Mouse (Mus musculus) kidney, embryonic 16.5 days (tissue): ENCODE results near the gene Tmem14a. TPM values are rescaled to one million over a fixed set of nuclear protein-coding genes. Genes with fewer than 3 reads are reported as not detected.
A peak's percentile ranks its signal among the peaks of the same experiment; 100 is the strongest.
"Not testable (repeated sequence)": the region's sequence is repeated elsewhere in the genome, so short reads cannot be mapped to it uniquely, and the experiment has no call there.

Source experiments
- ATAC-seq: fragments of 200-750 bp; cut with Nextera tagmentation; 2 replicates; pipeline ENCODE4 v1.8.0; 2017; ENCODE audit warnings: moderate TSS enrichment; ENCODE audit not compliant: low FRiP score, low TSS enrichment
- H3K27ac ChIP-seq: fragments of 300-500 bp; sonication (generic); 2 replicates; pipeline ENCODE4 v1.5.1; 2014; ENCODE audit warnings: low read length
- H3K27me3 ChIP-seq: fragments of 300-500 bp; sonication (generic); 2 replicates; pipeline ENCODE4 v1.6.1; 2014; ENCODE audit warnings: low read length, control low read depth, mixed read lengths; ENCODE audit not compliant: insufficient read depth
- H3K36me3 ChIP-seq: fragments of 300-500 bp; sonication (generic); 2 replicates; pipeline ENCODE4 v1.6.1; 2014; ENCODE audit warnings: low read length, control low read depth, mixed read lengths; ENCODE audit not compliant: insufficient read depth
- H3K4me1 ChIP-seq: fragments of 300-500 bp; sonication (generic); 2 replicates; pipeline ENCODE4 v1.6.1; 2014; ENCODE audit warnings: low read length, control low read depth, mixed read lengths; ENCODE audit not compliant: insufficient read depth
- H3K4me2 ChIP-seq: fragments of 300-500 bp; sonication (generic); replicated peaks from 2 replicates; pipeline ENCODE4 v1.6.1; 2014; ENCODE audit warnings: low read depth, low read length
- H3K4me3 ChIP-seq: fragments of 300-500 bp; sonication (generic); 2 replicates; pipeline ENCODE4 v1.5.1; 2014; ENCODE audit warnings: mild to moderate bottlenecking, low read length
- H3K9ac ChIP-seq: fragments of 300-500 bp; sonication (generic); replicated peaks from 2 replicates; pipeline ENCODE4 v1.6.1; 2014; ENCODE audit warnings: low read length
- H3K9me3 ChIP-seq: fragments of 300-500 bp; sonication (generic); 2 replicates; pipeline ENCODE4 v1.6.1; 2016; ENCODE audit warnings: low read length, control low read depth
- WGBS: fragments of 180-500 bp; shearing (Covaris S2); extraction: QIAGEN DNeasy Blood & Tissue Kit; methylation state at CpG from one replicate; pipeline ENCODE4 v1.1.7; 2014; 5-methylcytosine and 5-hydroxymethylcytosine counted together
- polyA plus RNA-seq: library from polyadenylated mRNA; unstranded; fragments of >200 nt; fragmentation: Nextera tagmentation; extraction: Ambion mirVana; gene quantifications from 2 replicates; pipeline ENCODE4 v1.2.1, GENCODE M21; 2015

Tmem14a gene
- polyA plus RNA-seq, 1 experiment from 2014 or later, result 11.8 TPM

GRCm38 (mm10) chr1:21266766-21267165 lies 48.4 kb downstream of the Tmem14a start:
- 89% methylated on average over 1 of the region's 1 CpGs for WGBS
- no peak for ATAC-seq
- H3K27me3 ChIP-seq, result no peaks in the 10 kb centered on the region

GRCm38 (mm10) chr1:21267466-21267865 lies 49.1 kb downstream of the Tmem14a start:
- not testable (repeated sequence) for H3K9me3 ChIP-seq, H3K36me3 ChIP-seq, H3K4me2 ChIP-seq, H3K4me3 ChIP-seq, H3K4me1 ChIP-seq, ATAC-seq, H3K9ac ChIP-seq, H3K27ac ChIP-seq, H3K27me3 ChIP-seq
- WGBS, result 82% methylated on average over 5 of the region's 7 CpGs

More at GRCm38 (mm10) chr1:21266766-21267165, 48.4 kb downstream of the Tmem14a start:
- Histone ChIP-seq H3K9me3 (no peaks in the 10 kb centered on the region), H3K27ac (no peak overlapping the region), H3K4me3 (no peak overlapping the region), H3K36me3 (no peaks in the 10 kb centered on the region), H3K9ac (no peak overlapping the region), H3K4me1 (no peaks in the 10 kb centered on the region), H3K4me2 (no peak overlapping the region)

DNA sequence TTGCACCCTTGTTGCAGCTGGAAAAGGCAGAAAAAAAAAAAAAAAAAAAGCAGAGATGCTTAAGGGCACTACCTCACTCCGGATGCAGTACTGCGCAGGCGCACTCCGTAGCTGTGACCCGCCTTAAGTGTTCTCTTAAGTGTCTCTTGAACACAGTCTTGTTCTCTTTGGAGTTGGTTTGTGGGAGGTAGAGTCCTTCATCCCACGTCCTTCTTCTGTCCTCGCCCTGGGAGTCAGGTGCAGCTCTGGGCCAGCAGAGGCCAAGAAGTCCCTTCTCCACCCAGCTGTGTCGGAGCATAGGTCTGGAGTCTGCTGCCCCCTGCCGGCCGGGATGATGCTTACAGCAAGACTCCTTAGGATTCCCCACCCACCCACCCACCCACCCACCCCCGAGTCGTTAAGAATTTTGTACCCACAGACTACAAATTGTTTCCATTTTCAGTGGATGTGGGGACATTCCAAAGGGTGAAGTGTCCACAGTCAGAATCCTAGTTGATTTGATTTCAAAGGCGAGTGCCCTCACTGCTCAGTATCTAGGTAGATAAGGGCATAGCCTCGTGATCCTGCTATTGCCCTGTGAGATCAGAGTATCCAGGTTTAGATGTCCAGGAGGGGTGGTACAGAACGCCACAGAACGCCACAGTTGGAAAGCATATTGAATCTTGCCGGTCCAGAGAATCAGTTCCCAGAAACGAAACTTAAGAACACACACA lies 53.1 kb downstream of the Tmem14a start:
- no peaks in the 10 kb centered on the region for H3K27me3 ChIP-seq
- 24% methylated on average over 18 of the region's 18 CpGs for WGBS
- H3K36me3 ChIP-seq, result no peaks in the 10 kb centered on the region
- peak overlapping the region; percentile 38 for H3K9ac ChIP-seq
- no peaks in the 10 kb centered on the region for H3K4me1 ChIP-seq
- no peak overlapping the region for H3K27ac ChIP-seq
- no peaks in the 10 kb centered on the region for H3K9me3 ChIP-seq
- peak; percentile 92 for ATAC-seq
- peak overlapping the region; percentile 56 for H3K4me2 ChIP-seq
- H3K4me3 ChIP-seq, result peak overlapping the region; percentile 31

DNA sequence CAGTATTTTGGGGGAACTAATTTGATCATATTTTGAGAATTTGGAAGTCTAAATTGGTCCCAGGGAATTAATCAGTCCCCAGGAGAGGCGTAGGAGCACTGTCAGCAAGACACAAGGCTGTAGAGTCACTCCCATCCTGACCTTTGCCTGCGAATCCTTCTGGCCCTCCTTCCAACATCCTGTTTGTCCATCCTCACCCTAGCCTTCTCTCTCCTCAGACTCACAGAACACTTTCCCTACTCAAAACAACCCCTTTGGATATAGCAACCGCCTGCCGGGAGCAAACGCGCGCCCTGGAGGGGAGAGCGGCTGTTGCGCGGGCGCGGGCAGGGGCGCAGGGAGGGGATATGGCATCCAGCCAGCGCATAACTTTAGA lies 53.7 kb downstream of the Tmem14a start:
- peak; percentile 55; the same call in 1 of the 2 replicates for ATAC-seq
- Histone ChIP-seq H3K4me3 (peak overlapping the region; percentile 31), H3K9me3 (no peaks in the 10 kb centered on the region), H3K27me3 (no peaks in the 10 kb centered on the region), H3K36me3 (no peaks in the 10 kb centered on the region), H3K4me1 (no peaks in the 10 kb centered on the region), H3K4me2 (peak overlapping the region; percentile 56), H3K27ac (no peak overlapping the region), H3K9ac (peak overlapping the region; percentile 38)
- WGBS, result 21% methylated on average over 14 of the region's 14 CpGs

- Histone ChIP-seq H3K27me3 (no peaks in the 10 kb centered on the region), H3K4me2 (no peak overlapping the region), H3K9ac (no peak overlapping the region), H3K9me3 (no peaks in the 10 kb centered on the region), H3K4me3 (no peak overlapping the region), H3K27ac (no peak overlapping the region), H3K4me1 (no peaks in the 10 kb centered on the region), H3K36me3 (no peaks in the 10 kb centered on the region)
- WGBS, result 85% methylated on average over 6 of the region's 6 CpGs
- ATAC-seq, result no peak
Measured at GRCm38 (mm10) chr1:21273091-21273490, 54.7 kb downstream of the Tmem14a start.

DNA sequence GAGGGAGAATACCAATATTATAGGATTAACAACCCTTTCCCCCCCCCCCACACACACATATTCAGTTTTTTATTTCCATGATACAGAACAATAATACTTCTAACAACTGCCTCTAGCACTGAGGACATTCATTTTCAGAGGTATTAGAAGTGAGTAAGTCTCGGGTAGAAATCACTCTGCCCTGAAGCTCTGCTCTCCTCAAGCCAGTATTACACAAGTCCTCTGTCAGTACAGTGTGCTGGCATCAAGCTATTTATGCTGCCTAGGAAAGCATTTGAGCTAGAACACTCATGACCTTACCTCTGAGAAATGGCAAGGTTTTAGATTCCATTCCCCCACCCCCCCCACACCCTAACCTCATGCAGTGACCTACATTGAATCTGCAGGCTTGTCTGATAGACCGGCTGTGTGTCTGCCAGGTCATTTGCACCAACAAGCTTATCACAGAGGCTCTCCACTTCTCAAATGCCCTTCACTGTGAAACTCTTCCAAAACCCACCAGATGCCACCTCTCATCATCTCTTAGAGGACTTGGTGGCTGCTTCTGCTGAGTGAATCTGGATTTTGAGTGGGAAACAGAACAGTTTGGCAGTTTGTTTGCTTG lies 56.2 kb downstream of the Tmem14a start:
- H3K4me1 ChIP-seq, result no peaks in the 10 kb centered on the region
- no peak overlapping the region for H3K4me3 ChIP-seq
- no peaks in the 10 kb centered on the region for H3K9me3 ChIP-seq
- H3K4me2 ChIP-seq, result no peak overlapping the region
- no peak for ATAC-seq
- no peak overlapping the region for H3K9ac ChIP-seq
- no peaks in the 10 kb centered on the region for H3K27me3 ChIP-seq
- WGBS, result 78% methylated on average over 2 of the region's 2 CpGs
- no peaks in the 10 kb centered on the region for H3K36me3 ChIP-seq
- no peak overlapping the region for H3K27ac ChIP-seq

- H3K27ac ChIP-seq, H3K9ac ChIP-seq, H3K4me2 ChIP-seq, H3K36me3 ChIP-seq, H3K4me3 ChIP-seq, H3K4me1 ChIP-seq, ATAC-seq, H3K9me3 ChIP-seq, H3K27me3 ChIP-seq: not testable (repeated sequence)
- WGBS, result 86% methylated on average over 5 of the region's 5 CpGs
Measured at GRCm38 (mm10) chr1:21275366-21275765, 57.0 kb downstream of the Tmem14a start.

DNA sequence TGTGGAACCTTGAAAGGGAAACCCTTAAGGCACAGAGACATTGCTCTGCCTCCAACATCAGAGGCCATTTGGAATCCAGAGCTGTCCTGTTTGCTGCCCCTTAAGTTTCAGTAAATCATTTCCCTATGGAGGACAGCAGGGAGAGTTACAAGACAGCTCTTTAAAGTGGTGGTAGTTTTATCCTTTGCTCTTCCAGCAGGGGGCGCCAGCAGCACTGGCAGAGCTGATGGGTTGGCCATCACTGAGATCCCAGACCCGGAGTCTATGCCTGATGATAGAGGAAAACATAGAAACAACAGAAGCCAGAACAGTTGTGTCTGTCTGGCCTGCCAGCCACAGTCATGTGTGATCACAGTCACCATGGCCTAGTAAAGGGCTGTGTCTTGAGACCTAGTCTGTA lies 57.8 kb downstream of the Tmem14a start:
- H3K27ac ChIP-seq, ATAC-seq: not testable (repeated sequence)
- WGBS, result 44% methylated on average over 2 of the region's 2 CpGs

More for the DNA sequence above, 57.8 kb downstream of the Tmem14a start:
- H3K9ac ChIP-seq, H3K36me3 ChIP-seq, H3K27me3 ChIP-seq, H3K4me2 ChIP-seq, H3K4me3 ChIP-seq, H3K9me3 ChIP-seq, H3K4me1 ChIP-seq: not testable (repeated sequence)
